Mouse (Mus musculus): Measurements from ENCODE around the gene Mpz. TPM values are rescaled to one million over a fixed set of nuclear protein-coding genes. Genes with fewer than 3 reads are reported as not detected.

Mpz gene
- total RNA-seq, 2 experiments from 2014 or later = 1.5 to 1.6 TPM

Other genes starting within 250 kb of the Mpz start
- gene Fcrlb, start 237.8 kb upstream of the Mpz start, total RNA-seq (2021) = not detected
- gene Fcrla, start 223.1 kb upstream of the Mpz start, total RNA-seq (2021) = under 1 TPM in 1 of 2 experiments, not detected in 1; 0.36 TPM
- gene Fcgr2b, start 174.2 kb upstream of the Mpz start, total RNA-seq (2021) = 1 to 10 TPM; 3.3 to 8.5 TPM
- 1 to 10 TPM; 2.6 to 7.6 TPM for gene Fcgr4, start 131.8 kb upstream of the Mpz start, total RNA-seq (2021)
- gene Fcgr3, start 85.8 kb upstream of the Mpz start, total RNA-seq (2021) = 10 to 100 TPM; 10.9 to 19.5 TPM
- 1 to 10 TPM; 1.9 to 2.6 TPM for gene Cfap126, start 36.8 kb upstream of the Mpz start, total RNA-seq (2021)
- 100 to 1,000 TPM; 438 to 454 TPM for gene Sdhc, start 108 bp upstream of the Mpz start, total RNA-seq (2021)
- gene Pcp4l1, start 45.6 kb downstream of the Mpz start, total RNA-seq (2021) = 10 to 100 TPM; 42.0 to 53.6 TPM
- under 1 TPM in 1 of 2 experiments, not detected in 1; 0.13 TPM for gene Nr1i3, start 63.3 kb downstream of the Mpz start, total RNA-seq (2021)
- 10 to 100 TPM; 51.4 to 65.3 TPM for gene Tomm40l, start 71.8 kb downstream of the Mpz start, total RNA-seq (2021)
- gene Apoa2, start 74.3 kb downstream of the Mpz start, total RNA-seq (2021) = 1 to 10 TPM; 2.2 to 6.4 TPM
- 10 to 100 TPM; 15.2 to 20.4 TPM for gene Fcer1g, start 83.7 kb downstream of the Mpz start, total RNA-seq (2021)
- 1 to 10 TPM in 1 of 2 experiments, under 1 TPM in 1; 0.79 to 4.2 TPM for gene Adamts4, start 99.7 kb downstream of the Mpz start, total RNA-seq (2021)
- 100 to 1,000 TPM; 657 to 866 TPM for gene Ndufs2, start 100.7 kb downstream of the Mpz start, total RNA-seq (2021)
- gene B4galt3, start 119.6 kb downstream of the Mpz start, total RNA-seq (2021) = 10 to 100 TPM; 27.1 to 36.6 TPM
- 10 to 100 TPM; 31.1 to 40.8 TPM for gene Ppox, start 130.5 kb downstream of the Mpz start, total RNA-seq (2021)
- 10 to 100 TPM; 37.1 to 44.3 TPM for gene Usp21, start 137.3 kb downstream of the Mpz start, total RNA-seq (2021)
- gene Ufc1, start 144.3 kb downstream of the Mpz start, total RNA-seq (2021) = 100 to 1,000 TPM; 162 to 182 TPM
- gene Dedd, start 178.4 kb downstream of the Mpz start, total RNA-seq (2021) = 10 to 100 TPM; 29.1 to 36.9 TPM
- 10 to 100 TPM; 79.5 to 79.9 TPM for gene Nit1, start 194.9 kb downstream of the Mpz start, total RNA-seq (2021)
- gene Pfdn2, start 195.0 kb downstream of the Mpz start, total RNA-seq (2021) = 100 to 1,000 TPM; 133 to 155 TPM
- 1 to 10 TPM in 1 of 2 experiments, under 1 TPM in 1; 0.96 to 4.4 TPM for gene Klhdc9, start 210.1 kb downstream of the Mpz start, total RNA-seq (2021)
- under 1 TPM; 0.23 TPM for gene Nectin4, start 219.4 kb downstream of the Mpz start, total RNA-seq (2021)
- gene Arhgap30, start 238.2 kb downstream of the Mpz start, total RNA-seq (2021) = 1 to 10 TPM; 2.6 to 3.6 TPM